Mouse (Mus musculus) myocyte (in vitro differentiated cells): Measurements from ENCODE around the gene Olfr635. TPM values are rescaled to one million over a fixed set of nuclear protein-coding genes. Genes with fewer than 3 reads are reported as not detected.
"Not testable (repeated sequence)": the region's sequence is repeated elsewhere in the genome, so short reads cannot be mapped to it uniquely, and the experiment has no call there.

ENCODE experiments used
- H3K27me3 ChIP-seq: one replicate; pipeline ENCODE4 v1.6.1; 2011; ENCODE audit not compliant: control insufficient read depth, insufficient read depth, insufficient read length
- H3K36me3 ChIP-seq: one replicate; pipeline ENCODE4 v1.6.1; 2011; ENCODE audit not compliant: control insufficient read depth, insufficient read depth
- H3K4me2 ChIP-seq: one replicate; pipeline ENCODE4 v1.6.1; 2011; ENCODE audit warnings: low read depth, control low read depth
- H3K4me3 ChIP-seq: one replicate; pipeline ENCODE4 v1.5.1; 2011; ENCODE audit warnings: mild to moderate bottlenecking, control low read depth, moderate library complexity
- H3K79me2 ChIP-seq: one replicate; pipeline ENCODE4 v1.6.1; 2011; ENCODE audit not compliant: control insufficient read depth, insufficient read depth
- H3ac ChIP-seq: one replicate; pipeline ENCODE4 v1.6.1; 2011; ENCODE audit not compliant: control insufficient read depth, insufficient read length
- CEBPB ChIP-seq: IDR thresholded peaks from 2 replicates; pipeline ENCODE4 v1.6.1; 2011; ENCODE audit warnings: mild to moderate bottlenecking, moderate library complexity; ENCODE audit not compliant: poor library complexity, insufficient read depth, severe bottlenecking
- E2F4 ChIP-seq: IDR thresholded peaks from one replicate; pipeline ENCODE4 v1.6.1; 2011; ENCODE audit warnings: mild to moderate bottlenecking, control low read depth, moderate library complexity; ENCODE audit not compliant: insufficient read depth
- MAX ChIP-seq: IDR thresholded peaks from one replicate; pipeline ENCODE4 v1.6.1; 2011; ENCODE audit warnings: low read depth, mild to moderate bottlenecking, control low read depth
- MYOD1 ChIP-seq, 3 experiments: IDR thresholded peaks; one replicate each; pipeline ENCODE4 v1.6.1; 2011; ENCODE audit warnings: control low read depth in 2 of 3, low read depth in 2 of 3, mild to moderate bottlenecking in 2 of 3, moderate library complexity in 1 of 3; ENCODE audit not compliant: insufficient read length in 2 of 3, control insufficient read depth in 1 of 3
- MYOG ChIP-seq, 3 experiments: IDR thresholded peaks; one replicate each; pipeline ENCODE4 v1.6.1; 2011; ENCODE audit warnings: control low read depth in 2 of 3, low read depth in 2 of 3, mild to moderate bottlenecking in 2 of 3; ENCODE audit not compliant: insufficient read length in 2 of 3, control insufficient read depth in 1 of 3, insufficient read depth in 1 of 3
- POLR2A ChIP-seq: IDR thresholded peaks from one replicate; pipeline ENCODE4 v1.6.1; 2011; ENCODE audit warnings: low read depth, mild to moderate bottlenecking, control low read depth, moderate library complexity; ENCODE audit not compliant: insufficient read length
- POLR2AphosphoS2 ChIP-seq: IDR thresholded peaks from one replicate; pipeline ENCODE4 v1.6.1; 2011; ENCODE audit warnings: low read depth, control low read depth; ENCODE audit not compliant: insufficient read length
- REST ChIP-seq: IDR thresholded peaks from one replicate; pipeline ENCODE4 v1.6.1; 2011; ENCODE audit warnings: mild to moderate bottlenecking, control low read depth, moderate library complexity; ENCODE audit not compliant: insufficient read depth, insufficient read length
- SRF ChIP-seq: IDR thresholded peaks from one replicate; pipeline ENCODE4 v1.6.1; 2011; ENCODE audit warnings: low read depth; ENCODE audit not compliant: control insufficient read depth, insufficient read length
- TCF12 ChIP-seq: IDR thresholded peaks from one replicate; pipeline ENCODE4 v1.6.1; 2011; ENCODE audit warnings: mild to moderate bottlenecking, control low read depth; ENCODE audit not compliant: poor library complexity, insufficient read depth, severe bottlenecking
- TCF3 ChIP-seq: IDR thresholded peaks from one replicate; pipeline ENCODE4 v1.6.1; 2011; ENCODE audit warnings: low read depth, control low read depth; ENCODE audit not compliant: insufficient read length
- USF1 ChIP-seq: IDR thresholded peaks from one replicate; pipeline ENCODE4 v1.6.1; 2011; ENCODE audit warnings: low read depth, mild to moderate bottlenecking, control low read depth, moderate library complexity
- polyA plus RNA-seq: library from polyadenylated mRNA; unstranded; fragments of >200 nt; fragmentation: generic; extraction: Trizol; gene quantifications from one replicate; pipeline ENCODE4 v1.2.1, GENCODE M21; 2012; ENCODE audit warnings: missing spikeins

The Olfr635 gene
- not detected for polyA plus RNA-seq

DNA sequence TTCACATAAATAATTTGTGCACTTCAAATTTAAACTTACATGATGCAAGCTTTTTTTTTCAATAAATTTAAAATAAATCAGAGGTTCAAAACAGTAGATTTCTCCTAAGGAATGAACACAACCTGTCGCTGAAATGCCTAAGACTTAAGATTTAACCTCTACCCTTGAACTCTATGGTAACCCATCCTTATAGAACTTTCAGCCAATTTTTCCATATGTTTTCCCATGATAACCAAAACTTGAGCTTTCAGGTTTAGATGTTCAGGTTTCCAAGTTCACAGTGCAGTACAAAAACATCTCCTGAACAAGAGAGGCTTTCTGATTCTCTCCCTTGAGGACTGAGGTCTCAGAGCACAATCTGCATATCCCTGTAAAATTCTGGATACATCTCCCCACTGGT is at the start of gene Olfr635:
Olfr635 (plus strand) TSS at position 301 of the 400 bp plus-strand sequence.
- TF ChIP-seq MAX (no peak), POLR2A (no peak), MYOD1 (IDR thresholded peaks at IDR 0.05; ENCODE audit: control insufficient read depth in 1 of 3, insufficient read length in 2 of 3, low read depth in 2 of 3) (no peak), TCF12 (no peak), REST (no peak)
- H3K36me3 ChIP-seq: no peaks in the 10 kb centered on the region
- H3K4me2 ChIP-seq: no peak within 1 kb of the TSS
- no peaks in the 10 kb centered on the region for H3K27me3 ChIP-seq
- H3K4me3 ChIP-seq: no peak within 1 kb of the TSS
- H3K79me2 ChIP-seq: no peaks in the 10 kb centered on the region
- no peak within 1 kb of the TSS for H3ac ChIP-seq

DNA sequence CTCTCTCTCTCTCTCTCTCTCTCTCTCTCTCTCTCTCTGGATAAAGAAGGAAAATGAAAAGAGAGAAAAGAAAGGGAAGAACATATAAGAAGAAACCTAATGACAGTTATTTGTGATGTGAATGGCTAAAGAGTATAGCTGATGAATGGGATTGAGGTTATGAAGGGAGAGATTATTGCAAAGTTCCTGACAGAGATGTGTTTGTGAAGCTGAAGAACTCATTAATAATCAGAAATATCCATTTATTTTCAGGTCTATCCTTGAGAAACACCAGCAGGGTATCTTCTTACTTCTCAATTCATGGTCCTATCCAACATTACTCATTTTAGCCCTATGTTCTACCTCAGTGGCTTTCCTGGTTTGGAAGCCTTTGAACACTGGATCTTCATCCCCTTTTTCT is 42.4 kb upstream of the Olfr635 start, which contains the start of gene Olfr631:
Olfr631 (plus strand) TSS at position 301 of the 400 bp plus-strand sequence.
- Histone ChIP-seq H3K79me2 (no peaks in the 10 kb centered on the region), H3K27me3 (no peaks in the 10 kb centered on the region), H3K36me3 (no peaks in the 10 kb centered on the region), H3K4me3 (no peak within 1 kb of the TSS), H3ac (no peak within 1 kb of the TSS), H3K4me2 (no peak within 1 kb of the TSS)
- TF ChIP-seq TCF3 (no peak), TCF12 (no peak), E2F4 (no peak), POLR2A (no peak), MAX (no peak), MYOG (IDR thresholded peaks at IDR 0.05; ENCODE audit: control insufficient read depth in 1 of 3, insufficient read depth in 1 of 3, insufficient read length in 2 of 3, low read depth in 2 of 3) (no peak)

DNA sequence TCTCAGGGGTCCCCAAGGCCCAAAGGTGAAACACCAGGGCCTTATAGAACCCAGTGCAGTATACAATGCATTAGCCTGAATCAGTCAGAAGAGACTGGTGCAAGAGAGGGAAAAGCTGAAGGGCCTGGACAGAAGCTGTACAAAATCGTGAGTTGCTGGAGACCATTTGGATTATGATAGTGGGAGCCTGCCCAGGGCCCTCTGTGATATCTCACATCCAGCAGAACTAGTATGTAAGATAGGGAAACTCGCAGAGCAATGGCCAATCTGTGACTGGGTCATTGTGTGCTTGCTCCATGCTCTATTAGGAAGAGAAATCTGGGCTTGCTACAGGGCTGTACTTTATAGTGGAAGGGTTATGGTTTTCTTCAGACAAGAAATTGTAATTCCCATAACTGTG is 36.7 kb upstream of the Olfr635 start, which contains the start of gene Olfr632:
Olfr632 (plus strand) TSS at position 84 of the 400 bp plus-strand sequence.
- no peaks in the 10 kb centered on the region for H3K27me3 ChIP-seq
- no peaks in the 10 kb centered on the region for H3K36me3 ChIP-seq
- H3K4me2 ChIP-seq: no peak within 1 kb of the TSS
- no peak within 1 kb of the TSS for H3K4me3 ChIP-seq
- TF ChIP-seq REST (no peak), MAX (no peak), E2F4 (no peak), TCF3 (no peak), MYOG (IDR thresholded peaks at IDR 0.05; ENCODE audit: control insufficient read depth in 1 of 3, insufficient read depth in 1 of 3, insufficient read length in 2 of 3, low read depth in 2 of 3) (no peak), MYOD1 (IDR thresholded peaks at IDR 0.05; ENCODE audit: control insufficient read depth in 1 of 3, insufficient read length in 2 of 3, low read depth in 2 of 3) (no peak), TCF12 (no peak), CEBPB (no peak), SRF (no peak), POLR2AphosphoS2 (no peak), POLR2A (no peak), USF1 (no peak)
- no peak within 1 kb of the TSS for H3ac ChIP-seq
- H3K79me2 ChIP-seq: no peaks in the 10 kb centered on the region

DNA sequence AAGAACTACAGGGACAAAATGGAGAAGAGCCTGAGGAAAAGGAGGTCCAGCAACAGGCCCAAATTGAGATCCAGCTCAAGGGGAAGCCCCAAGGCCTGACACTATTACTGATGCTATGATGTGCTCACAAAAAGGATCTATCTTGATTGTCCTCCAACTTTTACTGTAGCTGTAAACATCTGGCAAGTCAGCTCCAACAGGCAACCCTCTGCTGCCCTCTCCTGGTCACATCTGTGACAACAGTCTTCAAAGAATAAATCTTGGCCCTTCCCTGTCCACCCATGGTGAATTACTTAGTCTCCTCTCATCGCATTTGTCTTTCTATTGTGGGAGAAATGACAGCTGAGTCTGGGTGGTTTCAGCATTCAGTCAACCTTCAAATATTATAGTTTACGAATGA is 28.2 kb upstream of the Olfr635 start:
- TF ChIP-seq TCF3 (no peak), USF1 (no peak), TCF12 (no peak), POLR2A (no peak), SRF (no peak), REST (no peak), CEBPB (no peak), MYOG (IDR thresholded peaks at IDR 0.05; ENCODE audit: control insufficient read depth in 1 of 3, insufficient read depth in 1 of 3, insufficient read length in 2 of 3, low read depth in 2 of 3) (no peak), MYOD1 (IDR thresholded peaks at IDR 0.05; ENCODE audit: control insufficient read depth in 1 of 3, insufficient read length in 2 of 3, low read depth in 2 of 3) (no peak), MAX (no peak), E2F4 (no peak), POLR2AphosphoS2 (no peak)
- H3K4me3 ChIP-seq: no peak overlapping the region
- no peak overlapping the region for H3ac ChIP-seq
- H3K4me2 ChIP-seq: no peak overlapping the region
- no peaks in the 10 kb centered on the region for H3K27me3 ChIP-seq
- no peaks in the 10 kb centered on the region for H3K36me3 ChIP-seq
- H3K79me2 ChIP-seq: no peaks in the 10 kb centered on the region

DNA sequence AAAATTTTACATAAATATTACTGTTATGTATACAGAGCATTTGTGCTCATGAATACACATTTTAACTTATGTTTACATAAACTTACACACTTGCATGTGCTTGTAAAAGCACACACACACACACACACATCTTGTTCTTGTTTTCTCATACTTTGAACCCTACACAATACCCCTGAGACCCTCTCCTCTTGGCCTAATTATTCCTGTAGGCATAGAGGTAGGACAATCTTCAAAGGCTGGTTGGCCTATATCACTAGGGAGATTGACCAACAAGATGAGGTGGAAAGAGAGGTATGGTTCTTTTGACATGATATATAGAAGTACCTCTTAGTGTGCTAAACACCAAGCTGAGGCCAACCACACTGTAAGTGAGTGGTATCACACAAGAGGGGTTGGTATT is 26.8 kb upstream of the Olfr635 start, which contains the start of gene Olfr633:
Olfr633 (plus strand) TSS at position 301 of the 400 bp plus-strand sequence.
- Histone ChIP-seq H3K36me3 (no peaks in the 10 kb centered on the region), H3K4me2 (no peak within 1 kb of the TSS), H3K27me3 (no peaks in the 10 kb centered on the region), H3K4me3 (no peak within 1 kb of the TSS), H3K79me2 (no peaks in the 10 kb centered on the region), H3ac (no peak within 1 kb of the TSS)
- no peak for TF ChIP-seq MAX
- TF ChIP-seq MYOD1 (IDR thresholded peaks at IDR 0.05; ENCODE audit: control insufficient read depth in 1 of 3, insufficient read length in 2 of 3, low read depth in 2 of 3): no peak
- no peak for TF ChIP-seq USF1
- TF ChIP-seq POLR2AphosphoS2: no peak
- TF ChIP-seq E2F4: no peak
- TF ChIP-seq CEBPB: no peak
- TF ChIP-seq TCF12: no peak
- no peak for TF ChIP-seq TCF3
- TF ChIP-seq REST: no peak

DNA sequence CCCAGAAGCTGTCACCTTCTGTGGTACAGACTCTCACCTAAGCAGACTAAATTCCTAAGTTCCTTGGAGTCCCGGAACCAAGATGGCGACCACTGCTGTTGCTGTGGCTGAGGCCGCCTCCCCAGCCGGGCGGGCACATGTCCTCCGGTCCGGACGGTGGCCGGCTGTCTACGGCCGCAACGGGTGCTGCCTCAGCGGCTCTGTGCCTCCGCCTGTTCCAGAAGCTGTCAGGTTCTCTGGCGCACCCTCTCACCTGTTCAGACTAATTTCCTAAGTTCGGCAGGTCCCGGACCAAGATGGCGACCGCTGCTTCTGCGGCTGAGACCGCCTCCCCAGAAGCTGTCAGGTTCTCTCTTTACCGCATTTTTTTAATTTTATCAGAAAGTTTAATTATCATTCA is 4.1 kb upstream of the Olfr635 start:
- not testable (repeated sequence) for H3ac ChIP-seq, H3K4me3 ChIP-seq, H3K36me3 ChIP-seq, H3K79me2 ChIP-seq, H3K27me3 ChIP-seq, H3K4me2 ChIP-seq
